Mouse (Mus musculus) activated CD4-positive, CD25-positive, alpha-beta regulatory T cell, adult 9 weeks (primary cell): ENCODE measurements around the gene Olfr1349. TPM values are rescaled to one million over a fixed set of nuclear protein-coding genes. Genes with fewer than 3 reads are reported as not detected.

Source experiments
- polyA plus RNA-seq: library from polyadenylated mRNA; unstranded; fragments of 100-300 nt; shearing (Covaris generic); gene quantifications from one replicate; pipeline ENCODE4 v1.2.1, GENCODE M21; 2017

Olfr1349 gene
- not detected for polyA plus RNA-seq

DNA sequence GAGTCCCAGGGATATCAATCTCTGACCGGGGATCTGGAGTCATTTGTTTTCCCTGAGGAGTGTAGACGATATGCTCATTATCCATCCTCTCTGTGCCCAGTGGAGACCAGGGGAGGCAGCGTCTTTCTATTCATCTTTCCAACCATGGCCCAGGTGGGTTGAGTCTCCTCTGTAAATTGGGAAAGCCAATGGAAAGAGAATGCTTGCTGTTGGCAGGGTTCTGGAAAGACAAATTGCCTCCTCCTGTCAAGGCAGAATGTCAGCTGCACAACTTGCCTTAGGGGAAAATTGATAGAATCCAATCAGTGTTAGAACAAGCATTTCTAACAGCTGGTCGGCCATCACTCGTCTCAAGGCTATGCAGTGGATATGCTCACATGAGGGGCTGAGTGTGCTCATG, at the start of gene Olfr1349:
Gene Olfr1349, minus strand, starts transcription at position 101 of the 400 bp plus-strand sequence.

DNA sequence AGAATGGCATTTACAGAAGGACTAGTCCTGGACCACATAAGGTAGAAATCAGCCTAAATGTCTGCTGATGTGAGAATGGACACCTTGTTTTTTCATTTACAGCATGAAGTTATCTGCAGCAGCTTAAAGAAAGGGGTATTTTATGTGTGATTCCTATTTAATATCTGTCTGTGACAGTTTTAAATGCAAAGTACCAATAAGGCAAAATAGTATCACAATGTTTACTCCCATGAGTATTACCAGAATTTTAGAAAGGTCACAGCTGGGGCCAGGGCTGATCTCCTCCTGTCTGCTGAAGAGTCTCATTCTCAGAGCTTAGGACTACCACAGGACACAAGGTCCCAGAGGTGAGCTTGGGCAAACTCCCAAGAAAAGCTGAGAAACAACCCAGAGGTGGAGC, 41.8 kb upstream of the Olfr1349 start, which contains the start of gene Olfr1350:
Gene Olfr1350, plus strand, starts transcription at position 301 of the 400 bp plus-strand sequence.

DNA sequence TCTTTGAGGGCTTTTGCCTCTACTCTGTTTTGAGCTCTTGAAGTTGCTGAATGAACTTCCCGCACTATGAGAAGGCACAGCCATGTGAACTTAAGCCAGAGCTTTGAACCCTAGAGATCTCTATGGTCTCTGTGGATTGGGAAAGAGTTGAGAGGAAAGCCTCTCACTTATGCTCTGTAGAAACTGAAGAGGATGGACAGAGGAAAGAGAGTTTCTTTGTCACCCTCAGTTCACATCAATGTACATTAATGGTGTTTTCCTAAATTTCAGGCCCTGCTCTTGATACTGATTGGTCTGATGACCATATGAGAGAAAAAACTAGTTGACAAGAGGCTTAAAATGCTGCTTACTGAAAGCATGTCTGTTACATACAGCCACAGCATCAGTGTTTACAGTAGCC, 14.1 kb downstream of the Olfr1349 start, which contains the start of gene Olfr1348:
Gene Olfr1348, minus strand, starts transcription at position 101 of the 400 bp plus-strand sequence.

DNA sequence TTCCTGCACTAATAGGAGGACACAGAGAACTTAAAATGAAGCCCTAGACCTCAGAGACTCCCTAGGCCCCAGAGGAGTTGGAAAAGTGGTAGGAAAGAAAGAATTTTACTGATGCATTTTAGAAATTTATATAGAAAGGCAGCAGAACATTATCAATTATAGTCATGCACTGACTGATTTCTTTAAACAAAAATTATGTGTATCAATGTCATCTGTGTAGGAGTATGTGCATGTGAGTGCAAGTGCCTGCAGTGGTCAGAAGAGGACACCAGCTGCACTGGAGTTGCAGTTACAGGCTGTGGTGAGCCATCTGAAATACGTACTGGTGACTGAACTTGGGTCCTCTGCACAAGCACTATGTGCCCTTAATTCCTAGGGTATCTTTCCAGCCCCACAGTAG, 23.1 kb downstream of the Olfr1349 start, which contains the start of gene Olfr1347:
Gene Olfr1347, minus strand, starts transcription at position 101 of the 400 bp plus-strand sequence.

DNA sequence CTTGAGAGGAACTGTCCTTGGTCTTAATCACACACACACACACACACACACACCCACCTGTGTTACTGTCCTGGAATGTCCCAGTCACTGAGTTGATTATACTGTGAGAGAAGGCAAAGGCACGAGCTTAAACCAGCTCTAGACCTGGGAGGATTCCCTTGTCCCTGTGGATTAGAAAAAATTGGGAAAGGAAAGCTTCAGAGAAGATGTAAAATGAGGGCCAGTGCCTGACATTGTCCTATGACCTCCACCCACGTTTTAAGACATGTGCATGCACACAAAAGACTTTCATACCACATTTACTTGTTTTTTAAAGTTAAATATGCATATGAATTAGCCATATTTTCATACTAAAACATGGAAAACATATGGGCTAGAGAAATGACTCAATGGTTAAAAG, 35.9 kb downstream of the Olfr1349 start, which contains the start of gene Olfr5:
Gene Olfr5, minus strand, starts transcription at position 101 of the 400 bp plus-strand sequence.

DNA sequence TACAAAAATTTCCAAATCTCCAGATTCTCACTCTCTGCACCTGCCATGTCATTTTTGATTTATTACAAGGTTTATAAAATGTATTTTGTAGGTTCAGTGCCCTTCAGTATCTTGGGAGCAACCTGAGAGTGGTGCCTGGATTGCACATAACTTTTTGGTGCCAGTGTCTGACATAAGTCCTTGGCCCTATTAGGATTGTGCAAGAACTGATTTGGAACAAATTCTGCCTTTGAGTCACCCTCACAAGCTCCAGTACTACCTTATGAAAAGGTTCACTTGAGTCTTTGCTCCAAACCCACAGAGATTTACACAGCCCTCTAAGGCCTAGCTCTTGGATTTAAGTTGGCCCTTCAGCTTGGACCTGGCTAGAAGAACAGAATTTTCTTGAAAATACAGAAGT, 55.8 kb downstream of the Olfr1349 start, which contains the start of gene Olfr1346:
Gene Olfr1346, plus strand, starts transcription at position 151 of the 400 bp plus-strand sequence.

Other genes starting within 250 kb of the Olfr1349 start
- 7.2 TPM for gene Zfp667, start 236.4 kb downstream of the Olfr1349 start, polyA plus RNA-seq
- 1.9 TPM for gene Zfp583, start 191.7 kb downstream of the Olfr1349 start, polyA plus RNA-seq
- 1.0 TPM for gene Gm3854, start 179.2 kb downstream of the Olfr1349 start, polyA plus RNA-seq
- 5.1 TPM for gene Zfp78, start 159.7 kb downstream of the Olfr1349 start, polyA plus RNA-seq
- gene Zfp28, start 139.7 kb downstream of the Olfr1349 start, polyA plus RNA-seq, result 17.6 TPM
- not detected for gene Smim17, start 124.2 kb downstream of the Olfr1349 start, polyA plus RNA-seq
- not detected for gene Gm20715, start 112.7 kb downstream of the Olfr1349 start, polyA plus RNA-seq
- gene Olfr1344, start 84.3 kb downstream of the Olfr1349 start, polyA plus RNA-seq, result not detected
- 0.04 TPM for gene Olfr1336, start 66.8 kb downstream of the Olfr1349 start, polyA plus RNA-seq
- gene Olfr1346, start 55.8 kb downstream of the Olfr1349 start, polyA plus RNA-seq, result not detected
- gene Olfr5, start 36.0 kb downstream of the Olfr1349 start, polyA plus RNA-seq, result not detected
- gene Olfr1347, start 23.2 kb downstream of the Olfr1349 start, polyA plus RNA-seq, result not detected
- gene Olfr1348, start 14.2 kb downstream of the Olfr1349 start, polyA plus RNA-seq, result not detected
- not detected for gene Olfr1350, start 41.9 kb upstream of the Olfr1349 start, polyA plus RNA-seq
- not detected for gene Zim1, start 173.5 kb upstream of the Olfr1349 start, polyA plus RNA-seq
- gene Peg3, start 207.5 kb upstream of the Olfr1349 start, polyA plus RNA-seq, result not detected
- gene Usp29, start 207.6 kb upstream of the Olfr1349 start, polyA plus RNA-seq, result not detected